ENCODE assay signal across 8 mouse cellular contexts in genomic region chr17:8423283-8423682, GRCm38 (mm10). TPM values are rescaled to one million over a fixed set of nuclear protein-coding genes. Genes with fewer than 3 reads are reported as not detected.
A peak's percentile ranks its signal among the peaks of the same experiment; 100 is the strongest.
DNase-seq lines count a peak whose midpoint lies in the region; ATAC-seq and TF ChIP-seq lines count a peak whose summit lies in the region.
"Had no signal": no experiment of that assay in that cellular context is flagged by ENCODE, and none has a peak within 500 bp of the region (broad histone marks: within the 10 kb centered on the region; RNA-seq: fewer than 3 reads in every experiment).

No protein-coding gene starts in this region.

- peak; percentile 54 for DNase-seq in kidney, adult 18-20 months
- DNase-seq in kidney, adult 11 months = no peak
- peak; percentile 26 for DNase-seq in 416B (ENCODE audit: low read depth)
- DNase-seq in retina, embryonic 14.5 days (ENCODE audit: low spot score) = peak; percentile 55

- 44% methylated on average over 2 of the region's 2 CpGs for WGBS in hindbrain, embryonic 16.5 days

- no peak overlapping the region for H3K27ac ChIP-seq in cortical plate, adult 2 months (ENCODE audit: insufficient read depth, low read length)
- H3K27ac ChIP-seq in hindbrain, embryonic 16.5 days (ENCODE audit: low read depth, low read length) = no peak overlapping the region
- H3K27ac ChIP-seq: embryonic facial prominence, embryonic 13.5 days had no signal

- peak; percentile 36 for TF ChIP-seq CTCF in cortical plate, adult 2 months (IDR thresholded peaks at IDR 0.05; ENCODE audit: extremely low read depth, insufficient read depth, low read length)

- no peak overlapping the region for H3K9ac ChIP-seq in hindbrain, embryonic 16.5 days (ENCODE audit: low read depth, low read length)
- H3K9ac ChIP-seq: embryonic facial prominence, embryonic 13.5 days had no signal

- no peak for TF ChIP-seq POLR2A in cortical plate, adult 2 months (IDR thresholded peaks at IDR 0.05; ENCODE audit: extremely low read depth, insufficient read depth, low read length)

- H3K36me3 ChIP-seq in hindbrain, embryonic 16.5 days (ENCODE audit: control insufficient read depth, insufficient read depth, low read length) = no peaks in the 10 kb centered on the region
- H3K36me3 ChIP-seq: embryonic facial prominence, embryonic 13.5 days had no signal

- no peaks in the 10 kb centered on the region for H3K4me1 ChIP-seq in cortical plate, adult 2 months (ENCODE audit: control insufficient read depth, insufficient read depth, low read length)
- no peaks in the 10 kb centered on the region for H3K4me1 ChIP-seq in hindbrain, embryonic 16.5 days (ENCODE audit: control insufficient read depth, insufficient read depth, low read depth, low read length)
- H3K4me1 ChIP-seq: embryonic facial prominence, embryonic 13.5 days had no signal

- H3K27me3 ChIP-seq in hindbrain, embryonic 16.5 days (replicated peaks; ENCODE audit: control insufficient read depth, insufficient read depth, low read length) = peaks cover 7% of the 10 kb centered on the region

- H3K9me3 ChIP-seq in hindbrain, embryonic 16.5 days (ENCODE audit: control insufficient read depth, low read length) = no peaks in the 10 kb centered on the region
- H3K9me3 ChIP-seq: embryonic facial prominence, embryonic 13.5 days had no signal

- no peak overlapping the region for H3K4me3 ChIP-seq in cortical plate, adult 2 months (ENCODE audit: insufficient read depth, low read length)
- H3K4me3 ChIP-seq in hindbrain, embryonic 16.5 days (ENCODE audit: low read length) = no peak overlapping the region
- H3K4me3 ChIP-seq: embryonic facial prominence, embryonic 13.5 days had no signal

- peak; percentile 34 for ATAC-seq in CD4-positive, CD25-positive, alpha-beta regulatory T cell, adult 4 months
- ATAC-seq in hindbrain, embryonic 16.5 days = no peak

- H3K4me2 ChIP-seq in hindbrain, embryonic 16.5 days (ENCODE audit: low read length) = no peak overlapping the region
- H3K4me2 ChIP-seq: embryonic facial prominence, embryonic 13.5 days had no signal

RNA-seq across cellular contexts. Expression of gene T, which starts 10.9 kb away (rescaled TPM):
- polyA plus RNA-seq in CD4-positive, CD25-positive, alpha-beta regulatory T cell, adult 4 months (2017; shearing (Covaris generic)) = not detected
- polyA plus RNA-seq in cortical plate, adult 2 months (2012; rRNA removed) = 0.10 and 0.11 TPM in 2 replicates
- polyA plus RNA-seq in hindbrain, embryonic 16.5 days (2015; fragmentation: Nextera tagmentation; extraction: Ambion mirVana) = 0.25 and 0.35 TPM in 2 replicates
